Mouse (Mus musculus) midbrain, embryonic 14.5 days (tissue): Measurements from ENCODE around the gene Wipf1. TPM values are rescaled to one million over a fixed set of nuclear protein-coding genes. Genes with fewer than 3 reads are reported as not detected.

Experiments used
- ATAC-seq: fragments of 200-750 bp; cut with Nextera tagmentation; 2 replicates; pipeline ENCODE4 v1.8.0; 2017; ENCODE audit warnings: moderate number of reproducible peaks, moderate library complexity; ENCODE audit not compliant: low FRiP score, low TSS enrichment
- DNase-seq: peaks from one replicate; pipeline ENCODE4 v3.0.0-alpha.2; 2015
- H3K27ac ChIP-seq: fragments of 300-500 bp; sonication (generic); replicated peaks from 2 replicates; pipeline ENCODE4 v1.5.1; 2014; ENCODE audit warnings: mild to moderate bottlenecking, low read depth, low read length, moderate library complexity
- H3K27me3 ChIP-seq: fragments of 300-500 bp; sonication (generic); 2 replicates; pipeline ENCODE4 v1.6.1; 2014; ENCODE audit warnings: low read length, control low read depth, mixed read lengths; ENCODE audit not compliant: control insufficient read depth, insufficient read depth
- H3K36me3 ChIP-seq: fragments of 300-500 bp; sonication (generic); 2 replicates; pipeline ENCODE4 v1.6.1; 2014; ENCODE audit warnings: low read length, control low read depth; ENCODE audit not compliant: control insufficient read depth, insufficient read depth
- H3K4me1 ChIP-seq: fragments of 300-500 bp; sonication (generic); 2 replicates; pipeline ENCODE4 v1.6.1; 2014; ENCODE audit warnings: mild to moderate bottlenecking, antibody characterized with exemption, low read length, control low read depth; ENCODE audit not compliant: control insufficient read depth, insufficient read depth
- H3K4me2 ChIP-seq: fragments of 300-500 bp; sonication (generic); 2 replicates; pipeline ENCODE4 v1.6.1; 2014; ENCODE audit warnings: mild to moderate bottlenecking, low read length, moderate library complexity
- H3K4me3 ChIP-seq: fragments of 300-500 bp; sonication (generic); replicated peaks from 2 replicates; pipeline ENCODE4 v1.5.1; 2014; ENCODE audit warnings: low read depth, low read length
- H3K9ac ChIP-seq: fragments of 300-500 bp; sonication (generic); replicated peaks from 2 replicates; pipeline ENCODE4 v1.6.1; 2014; ENCODE audit warnings: mild to moderate bottlenecking, low read length, moderate library complexity
- H3K9me3 ChIP-seq: fragments of 300-500 bp; sonication (generic); 2 replicates; pipeline ENCODE4 v1.6.1; 2016; ENCODE audit warnings: low read length, control low read depth, mixed read lengths; ENCODE audit not compliant: control insufficient read depth
- WGBS: fragments of 180-500 bp; shearing (Covaris S2); extraction: QIAGEN DNeasy Blood & Tissue Kit; methylation state at CpG from one replicate; pipeline ENCODE4 v1.1.7; 2014; 5-methylcytosine and 5-hydroxymethylcytosine counted together
- polyA plus RNA-seq: library from polyadenylated mRNA; unstranded; fragments of >200 nt; fragmentation: Nextera tagmentation; extraction: Ambion mirVana; gene quantifications from 2 replicates; pipeline ENCODE4 v1.2.1, GENCODE M21; 2014

Gene Wipf1
- polyA plus RNA-seq, 1 experiment from 2014 or later: 2.8 TPM

- DNase-seq: no peak
- no peaks in the 10 kb centered on the region for H3K9me3 ChIP-seq
- H3K27ac ChIP-seq: no peak overlapping the region
- H3K9ac ChIP-seq: no peak overlapping the region
- H3K4me3 ChIP-seq: no peak overlapping the region
- H3K4me2 ChIP-seq: no peak overlapping the region
- ATAC-seq: no peak
- 69% methylated on average over 4 of the region's 4 CpGs for WGBS
- 0 out of 2 replicates have a peak, but pooled peaks cover 4% of the 10 kb centered on the region for H3K4me1 ChIP-seq
- H3K27me3 ChIP-seq: no peaks in the 10 kb centered on the region
- H3K36me3 ChIP-seq: no peaks in the 10 kb centered on the region
Observed at GRCm38 (mm10) chr2:73453717-73454116, 75.8 kb downstream of the Wipf1 start.

GRCm38 (mm10) chr2:73453085-73453484 is 76.4 kb downstream of the Wipf1 start:
- Histone ChIP-seq H3K27me3 (no peaks in the 10 kb centered on the region), H3K4me3 (no peak overlapping the region), H3K9me3 (no peaks in the 10 kb centered on the region), H3K4me1 (0 out of 2 replicates have a peak, but pooled peaks cover 4% of the 10 kb centered on the region), H3K36me3 (no peaks in the 10 kb centered on the region), H3K27ac (no peak overlapping the region), H3K4me2 (no peak overlapping the region), H3K9ac (no peak overlapping the region)
- ATAC-seq (no peak), DNase-seq (no peak)
- 80% methylated on average over 5 of the region's 5 CpGs for WGBS

GRCm38 (mm10) chr2:73452556-73452955 is 77.0 kb downstream of the Wipf1 start:
- 70% methylated on average over 7 of the region's 7 CpGs for WGBS
- no peaks in the 10 kb centered on the region for H3K27me3 ChIP-seq

GRCm38 (mm10) chr2:73451541-73451940 is 78.0 kb downstream of the Wipf1 start:
- Histone ChIP-seq H3K27me3 (no peaks in the 10 kb centered on the region), H3K36me3 (no peaks in the 10 kb centered on the region), H3K4me1 (0 out of 2 replicates have a peak, but pooled peaks cover 4% of the 10 kb centered on the region), H3K4me3 (no peak overlapping the region), H3K4me2 (no peak overlapping the region), H3K9me3 (no peaks in the 10 kb centered on the region), H3K9ac (no peak overlapping the region), H3K27ac (no peak overlapping the region)
- ATAC-seq (no peak), DNase-seq (no peak)
- WGBS: 95% methylated on average over 3 of the region's 3 CpGs

More at GRCm38 (mm10) chr2:73452556-73452955, 77.0 kb downstream of the Wipf1 start:
- no peak for DNase-seq
- Histone ChIP-seq H3K4me3 (no peak overlapping the region), H3K36me3 (no peaks in the 10 kb centered on the region), H3K9me3 (no peaks in the 10 kb centered on the region), H3K27ac (no peak overlapping the region), H3K4me2 (no peak overlapping the region), H3K4me1 (0 out of 2 replicates have a peak, but pooled peaks cover 4% of the 10 kb centered on the region), H3K9ac (no peak overlapping the region)
- ATAC-seq: no peak

- Histone ChIP-seq H3K27me3 (no peaks in the 10 kb centered on the region), H3K4me1 (0 out of 2 replicates have a peak, but pooled peaks cover 4% of the 10 kb centered on the region), H3K9ac (no peak overlapping the region), H3K4me3 (no peak overlapping the region), H3K27ac (no peak overlapping the region), H3K9me3 (no peaks in the 10 kb centered on the region), H3K36me3 (no peaks in the 10 kb centered on the region), H3K4me2 (no peak overlapping the region)
- no peak for DNase-seq
- 71% methylated on average over 6 of the region's 6 CpGs for WGBS
- no peak for ATAC-seq
Observed at GRCm38 (mm10) chr2:73450172-73450715, 79.3 kb downstream of the Wipf1 start.

GRCm38 (mm10) chr2:73443985-73444384 is 85.5 kb downstream of the Wipf1 start:
- 33% methylated on average over 10 of the region's 10 CpGs for WGBS

GRCm38 (mm10) chr2:73442015-73442414 is 87.5 kb downstream of the Wipf1 start:
- ATAC-seq: no peak
- H3K9me3 ChIP-seq: no peaks in the 10 kb centered on the region
- no peak for DNase-seq
- H3K36me3 ChIP-seq: no peaks in the 10 kb centered on the region
- H3K9ac ChIP-seq: no peak overlapping the region
- H3K4me2 ChIP-seq: no peak overlapping the region
- H3K27me3 ChIP-seq: no peaks in the 10 kb centered on the region
- no peak overlapping the region for H3K4me3 ChIP-seq
- peaks cover 12% of the 10 kb centered on the region; the same call in 1 of the 2 replicates for H3K4me1 ChIP-seq
- H3K27ac ChIP-seq: no peak overlapping the region
- WGBS: 72% methylated on average over 2 of the region's 2 CpGs

More at GRCm38 (mm10) chr2:73443985-73444384, 85.5 kb downstream of the Wipf1 start:
- DNase-seq (peak; percentile 52), ATAC-seq (no peak)
- H3K4me2 ChIP-seq: no peak overlapping the region
- no peak overlapping the region for H3K4me3 ChIP-seq
- peaks cover 12% of the 10 kb centered on the region; the same call in 1 of the 2 replicates for H3K4me1 ChIP-seq
- no peaks in the 10 kb centered on the region for H3K9me3 ChIP-seq
- no peak overlapping the region for H3K9ac ChIP-seq
- H3K36me3 ChIP-seq: no peaks in the 10 kb centered on the region
- H3K27me3 ChIP-seq: no peaks in the 10 kb centered on the region
- no peak overlapping the region for H3K27ac ChIP-seq

GRCm38 (mm10) chr2:73440319-73440718 is 89.2 kb downstream of the Wipf1 start:
- H3K36me3 ChIP-seq: no peaks in the 10 kb centered on the region
- no peaks in the 10 kb centered on the region for H3K27me3 ChIP-seq
- H3K9me3 ChIP-seq: no peaks in the 10 kb centered on the region
- H3K4me2 ChIP-seq: peak overlapping the region; percentile 24
- H3K9ac ChIP-seq: no peak overlapping the region
- H3K27ac ChIP-seq: peak overlapping the region; percentile 64; the same call in 1 of the 2 replicates
- 21% methylated on average over 2 of the region's 2 CpGs for WGBS
- peaks cover 12% of the 10 kb centered on the region; the same call in 1 of the 2 replicates for H3K4me1 ChIP-seq
- peak; percentile 59 for DNase-seq
- no peak overlapping the region for H3K4me3 ChIP-seq
- ATAC-seq: no peak

GRCm38 (mm10) chr2:73436976-73437375 is 92.6 kb downstream of the Wipf1 start:
- Histone ChIP-seq H3K9ac (no peak overlapping the region), H3K4me2 (no peak overlapping the region), H3K9me3 (no peaks in the 10 kb centered on the region), H3K4me1 (peaks cover 12% of the 10 kb centered on the region; the same call in 1 of the 2 replicates), H3K27ac (no peak overlapping the region), H3K4me3 (no peak overlapping the region), H3K36me3 (no peaks in the 10 kb centered on the region), H3K27me3 (no peaks in the 10 kb centered on the region)
- ATAC-seq (no peak), DNase-seq (no peak)
- WGBS: 53% methylated on average over 17 of the region's 18 CpGs
